Mouse (Mus musculus) E14TG2a.4 (cell line): ENCODE data around the gene Morc1.

ENCODE experiments used
- H3K27me3 ChIP-seq: 2 replicates; pipeline ENCODE4 v1.6.1; 2014; ENCODE audit warnings: low read length, control low read depth; ENCODE audit not compliant: insufficient read depth
- H3K36me3 ChIP-seq: 2 replicates; pipeline ENCODE4 v1.6.1; 2014; ENCODE audit warnings: low read length, control low read depth; ENCODE audit not compliant: insufficient read depth
- H3K4me1 ChIP-seq: replicated peaks from 2 replicates; pipeline ENCODE4 v1.6.1; 2014; ENCODE audit warnings: low read depth, low read length, control low read depth
- H3K4me3 ChIP-seq: replicated peaks from 2 replicates; pipeline ENCODE4 v1.5.1; 2014; ENCODE audit warnings: mild to moderate bottlenecking, low read length
- H3K9me3 ChIP-seq: 2 replicates; pipeline ENCODE4 v1.6.1; 2014; ENCODE audit warnings: low read length, control low read depth
- CTCF ChIP-seq: conservative IDR thresholded peaks from 2 replicates; pipeline ENCODE4 v1.5.1; 2014; ENCODE audit warnings: low read length
- NANOG ChIP-seq: IDR thresholded peaks from 2 replicates; pipeline ENCODE4 v1.6.1; 2014; ENCODE audit warnings: borderline replicate concordance, low read length, mixed read lengths
- POU5F1 ChIP-seq: IDR thresholded peaks from 2 replicates; pipeline ENCODE4 v1.6.1; 2014; ENCODE audit warnings: low read length, borderline replicate concordance

Gene Morc1

DNA sequence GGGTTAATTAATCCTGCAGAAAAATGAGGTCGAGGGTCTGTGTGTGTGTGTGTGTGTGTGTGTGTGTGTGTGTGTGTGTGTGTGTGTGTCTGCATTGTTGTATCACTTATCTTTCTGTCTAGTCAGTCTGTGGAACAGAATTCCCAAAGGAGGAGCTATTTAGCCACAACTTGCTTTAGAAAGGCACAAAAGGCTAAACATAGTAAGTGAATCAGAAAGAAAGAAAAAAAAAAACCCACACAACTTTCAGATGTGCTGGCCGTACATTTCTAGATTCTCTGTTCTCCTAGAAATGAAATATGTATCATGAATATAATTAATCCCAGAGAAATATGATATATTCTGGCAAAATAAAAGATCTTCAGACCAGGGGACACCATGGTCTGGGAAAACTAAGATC is 190.0 kb downstream of the Morc1 start:
- Histone ChIP-seq H3K4me1 (peaks cover 20% of the 10 kb centered on the region), H3K9me3 (no peaks in the 10 kb centered on the region), H3K4me3 (no peak overlapping the region), H3K36me3 (peaks cover 94% of the 10 kb centered on the region), H3K27me3 (no peaks in the 10 kb centered on the region)
- TF ChIP-seq NANOG (no peak), POU5F1 (no peak), CTCF (no peak)

GRCm38 (mm10) chr16:48623447-48623846 is 192.4 kb downstream of the Morc1 start:
- Histone ChIP-seq H3K4me1 (peaks cover 40% of the 10 kb centered on the region), H3K4me3 (no peak overlapping the region), H3K36me3 (peaks cover 88% of the 10 kb centered on the region), H3K9me3 (no peaks in the 10 kb centered on the region), H3K27me3 (no peaks in the 10 kb centered on the region)
- TF ChIP-seq POU5F1 (no peak), CTCF (peak; percentile 90)

DNA sequence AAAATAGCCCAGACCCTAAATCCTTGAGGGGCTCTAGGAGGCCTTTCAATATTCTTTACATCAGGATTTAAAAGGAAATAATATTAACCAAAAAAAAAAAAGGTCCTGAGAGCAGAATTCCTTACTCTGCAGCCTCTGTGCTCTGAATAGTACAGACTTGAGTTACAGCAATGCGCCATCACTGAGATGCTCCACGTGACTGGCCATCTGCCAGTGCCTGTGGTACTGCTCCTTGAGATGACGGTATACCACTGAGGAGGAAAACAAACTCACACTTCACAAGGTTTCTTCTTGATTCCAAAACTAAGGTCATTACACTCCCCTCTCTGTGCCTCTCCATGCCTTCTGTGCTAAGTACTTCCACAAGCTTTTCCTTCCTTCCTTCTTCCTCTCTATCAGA is 195.1 kb downstream of the Morc1 start:
- Histone ChIP-seq H3K9me3 (no peaks in the 10 kb centered on the region), H3K27me3 (no peaks in the 10 kb centered on the region), H3K4me1 (peaks cover 53% of the 10 kb centered on the region), H3K4me3 (no peak overlapping the region), H3K36me3 (peaks cover 88% of the 10 kb centered on the region)
- no peak for TF ChIP-seq CTCF

- Histone ChIP-seq H3K27me3 (no peaks in the 10 kb centered on the region), H3K9me3 (no peaks in the 10 kb centered on the region), H3K4me1 (peaks cover 53% of the 10 kb centered on the region), H3K4me3 (no peak overlapping the region), H3K36me3 (peaks cover 86% of the 10 kb centered on the region)
- TF ChIP-seq NANOG (no peak), CTCF (no peak), POU5F1 (no peak)
Observed at GRCm38 (mm10) chr16:48627296-48627695, 196.3 kb downstream of the Morc1 start.

GRCm38 (mm10) chr16:48629710-48630109 is 198.7 kb downstream of the Morc1 start:
- H3K4me3 ChIP-seq, result no peak overlapping the region
- H3K4me1 ChIP-seq, result peaks cover 49% of the 10 kb centered on the region
- TF ChIP-seq NANOG (no peak), CTCF (no peak), POU5F1 (no peak)
- H3K27me3 ChIP-seq, result no peaks in the 10 kb centered on the region
- H3K9me3 ChIP-seq, result no peaks in the 10 kb centered on the region
- H3K36me3 ChIP-seq, result peaks cover 76% of the 10 kb centered on the region

- peaks cover 45% of the 10 kb centered on the region for H3K4me1 ChIP-seq
- no peak overlapping the region for H3K4me3 ChIP-seq
- no peaks in the 10 kb centered on the region for H3K27me3 ChIP-seq
- TF ChIP-seq NANOG, result no peak
- no peak for TF ChIP-seq CTCF
- no peak for TF ChIP-seq POU5F1
- no peaks in the 10 kb centered on the region for H3K9me3 ChIP-seq
- peaks cover 68% of the 10 kb centered on the region for H3K36me3 ChIP-seq
Observed at GRCm38 (mm10) chr16:48630466-48630865, 199.4 kb downstream of the Morc1 start.

DNA sequence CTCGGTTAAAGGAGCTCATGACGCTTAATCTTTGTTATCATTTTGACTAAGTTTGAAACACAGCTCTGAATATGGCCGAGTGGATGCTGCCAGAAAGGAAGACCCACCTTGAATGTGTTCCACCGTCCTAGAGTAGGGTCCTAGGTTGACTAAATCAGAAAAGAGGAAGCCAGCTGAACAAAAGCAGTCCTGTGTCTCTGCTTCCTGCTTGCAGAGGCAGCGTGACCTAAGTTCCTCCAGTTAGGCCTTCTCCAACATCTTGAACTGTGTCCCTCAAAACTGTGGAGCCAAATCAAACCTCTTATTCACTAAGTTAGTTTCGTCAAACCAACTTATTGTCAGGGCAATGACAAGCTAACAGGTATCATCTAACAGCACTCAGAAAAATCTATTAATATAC is 201.3 kb downstream of the Morc1 start:
- Histone ChIP-seq H3K4me3 (no peak overlapping the region), H3K27me3 (no peaks in the 10 kb centered on the region), H3K4me1 (peaks cover 32% of the 10 kb centered on the region), H3K9me3 (no peaks in the 10 kb centered on the region), H3K36me3 (peaks cover 63% of the 10 kb centered on the region)
- TF ChIP-seq CTCF (no peak), NANOG (no peak), POU5F1 (no peak)

DNA sequence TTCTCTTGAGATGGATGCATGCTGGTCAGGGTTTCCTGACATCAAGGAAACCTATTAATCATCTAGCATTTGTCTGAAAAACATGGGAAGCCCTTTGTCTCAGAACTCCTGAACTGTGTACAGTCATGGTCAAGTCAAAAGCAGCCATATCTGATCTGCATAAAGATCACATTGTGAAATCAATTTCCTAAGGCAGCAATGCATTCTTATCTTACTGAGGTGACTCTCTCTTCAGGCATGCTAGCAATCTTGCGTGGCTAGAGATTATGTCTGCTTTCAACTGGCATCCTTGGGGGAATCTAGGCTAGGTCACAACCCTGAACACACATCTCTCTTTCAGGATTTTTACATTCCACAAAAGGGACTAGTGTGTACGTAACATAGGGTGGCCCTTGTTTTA is 215.2 kb downstream of the Morc1 start:
- TF ChIP-seq POU5F1, result no peak
- no peak for TF ChIP-seq NANOG
- no peak for TF ChIP-seq CTCF
- Histone ChIP-seq H3K27me3 (no peaks in the 10 kb centered on the region), H3K4me3 (no peak overlapping the region), H3K4me1 (no peaks in the 10 kb centered on the region), H3K9me3 (no peaks in the 10 kb centered on the region), H3K36me3 (no peaks in the 10 kb centered on the region)

DNA sequence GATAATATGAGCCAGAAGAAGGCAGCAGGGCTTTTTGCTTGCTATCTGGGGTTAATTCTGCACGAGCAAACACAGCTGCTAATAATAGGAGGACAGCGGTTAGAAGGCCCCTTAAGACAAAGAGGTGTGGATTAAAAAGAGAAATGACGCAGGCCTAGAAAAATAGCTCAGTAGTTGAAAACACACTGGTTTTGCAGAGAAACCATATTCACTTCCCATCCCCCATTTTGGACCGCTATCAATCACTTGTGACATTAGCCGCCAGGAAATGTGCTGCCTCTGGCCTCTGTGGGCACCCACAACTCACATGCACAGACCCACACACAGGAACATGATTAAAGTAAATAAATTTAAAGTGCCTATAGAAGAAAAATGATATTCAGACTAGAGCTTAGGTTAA is 240.7 kb downstream of the Morc1 start:
- Histone ChIP-seq H3K4me3 (no peak overlapping the region), H3K36me3 (no peaks in the 10 kb centered on the region), H3K4me1 (no peaks in the 10 kb centered on the region), H3K27me3 (no peaks in the 10 kb centered on the region), H3K9me3 (no peaks in the 10 kb centered on the region)
- TF ChIP-seq POU5F1 (no peak), NANOG (no peak), CTCF (no peak)
